Mouse (Mus musculus) olfactory bulb, adult 2 months (tissue): ENCODE data around the gene Rft1.

Source experiments
- CTCF ChIP-seq: fragments of 200-500 bp; IDR thresholded peaks from 2 replicates; pipeline ENCODE4 v1.5.1; 2012; ENCODE audit warnings: low read depth, mild to moderate bottlenecking, low read length, moderate library complexity; ENCODE audit not compliant: insufficient read depth
- POLR2A ChIP-seq: fragments of 200-500 bp; IDR thresholded peaks from 2 replicates; pipeline ENCODE4 v1.6.1; 2012; ENCODE audit warnings: mild to moderate bottlenecking, low read depth, low read length, moderate library complexity; ENCODE audit not compliant: insufficient read depth

DNA sequence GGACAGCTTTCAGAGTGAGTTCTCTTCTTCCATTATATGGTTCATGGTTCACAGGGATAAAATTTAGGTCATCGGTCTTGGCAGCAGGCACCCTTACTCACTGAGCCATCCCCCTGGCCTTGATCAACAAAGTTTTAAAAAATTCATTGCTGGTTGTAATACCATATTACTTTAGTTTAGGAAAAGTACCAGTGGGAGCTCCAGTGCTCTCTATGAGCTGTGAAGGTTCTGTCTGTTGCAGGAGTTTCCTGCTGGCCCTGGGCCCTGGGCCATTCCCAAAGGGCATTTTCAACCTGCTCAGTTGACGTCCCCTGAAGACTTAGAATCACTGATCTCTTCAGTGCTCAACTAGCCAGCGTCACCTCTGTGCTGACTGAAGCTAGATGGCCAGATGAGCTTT is 28.0 kb downstream of the Rft1 start:
- no peak for TF ChIP-seq CTCF
- TF ChIP-seq POLR2A: no peak
